Mouse (Mus musculus) stomach, adult 2 months (tissue): ENCODE measurements around the gene Olfr453. TPM values are rescaled to one million over a fixed set of nuclear protein-coding genes. Genes with fewer than 3 reads are reported as not detected.

Experiments used
- polyA plus RNA-seq: library from polyadenylated mRNA; depleted of rRNA; stranded (reverse); fragments of >200 nt; gene quantifications from 2 replicates; pipeline ENCODE4 v1.2.3, GENCODE M21; 2012; rRNA removed

Olfr453 gene
- polyA plus RNA-seq: not detected in 2 replicates

GRCm38 (mm10) chr6:42739071-42739470, at the start of gene Olfr453:
Gene Olfr453, plus strand, starts transcription at chr6:42739371.

DNA sequence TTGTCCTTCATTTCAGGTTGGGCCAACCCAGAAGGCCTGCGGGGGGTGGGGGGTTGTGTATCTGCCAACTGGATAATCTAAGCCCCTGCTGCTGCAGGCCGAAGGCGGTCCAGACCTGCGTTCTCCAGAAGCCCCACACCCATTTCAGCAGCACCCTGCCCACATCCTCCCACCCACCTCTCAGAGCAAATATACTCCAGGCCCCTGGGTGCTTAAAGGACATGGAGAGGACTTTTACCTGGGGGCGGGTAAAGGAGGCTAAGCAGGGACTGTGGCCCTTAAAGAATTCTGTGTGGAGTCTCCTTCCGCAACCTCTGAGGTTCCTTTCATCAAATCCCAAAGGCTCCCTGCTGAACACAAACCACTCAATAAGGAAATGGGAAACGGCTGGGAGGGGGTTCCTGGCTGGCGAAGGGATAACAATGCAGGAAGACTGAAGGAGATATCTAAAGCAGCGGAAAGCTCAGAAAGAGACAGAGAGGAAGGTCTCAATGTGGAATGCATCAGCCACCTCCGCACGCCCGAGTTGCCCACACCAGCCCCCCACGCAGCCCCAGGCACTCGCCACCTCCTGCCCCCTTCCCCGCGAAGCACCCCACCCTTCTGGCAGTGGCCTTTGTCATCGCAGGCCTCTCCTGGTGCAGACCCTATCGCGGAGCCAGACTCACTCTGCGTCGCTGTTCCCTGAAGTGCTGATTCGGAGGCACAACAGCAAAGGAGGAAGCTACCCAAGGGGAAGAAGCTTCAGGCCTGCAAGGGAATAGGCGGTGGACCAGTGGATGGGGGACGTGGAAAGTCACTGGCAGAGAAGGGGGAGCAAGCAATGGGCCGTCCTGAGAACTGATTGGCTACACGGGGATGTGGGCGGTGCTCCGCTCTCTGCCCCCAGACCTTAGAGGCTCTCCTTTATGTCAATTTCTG, 29.6 kb upstream of the Olfr453 start, which contains the start of gene Tcaf1:
Gene Tcaf1 (minus strand): TSS at position 798 of the 921 bp plus-strand sequence.

DNA sequence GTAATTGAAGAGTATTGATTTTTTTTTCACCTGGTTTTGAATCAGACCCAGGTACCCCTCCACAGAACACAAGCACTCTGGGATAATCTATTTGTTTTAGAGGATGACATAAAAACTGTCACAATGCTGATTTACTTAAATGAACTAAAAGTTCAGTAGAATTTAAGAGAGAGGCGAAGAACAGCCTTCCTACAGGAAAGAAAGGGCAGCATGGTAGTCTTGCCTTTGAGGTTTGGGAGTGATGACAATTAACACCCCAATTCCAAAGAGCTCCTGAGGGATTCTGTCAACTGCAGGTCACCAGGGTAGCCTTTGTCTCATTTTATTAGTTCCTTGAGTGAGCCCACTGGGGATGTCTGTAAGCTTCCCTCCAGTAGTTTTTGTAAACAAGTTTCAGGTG, 16.9 kb downstream of the Olfr453 start, which contains the start of gene Olfr38:
Gene Olfr38 (plus strand): TSS at position 301 of the 400 bp plus-strand sequence.

GRCm38 (mm10) chr6:42784793-42785192, 45.6 kb downstream of the Olfr453 start, which contains the start of gene Olfr452:
Gene Olfr452, plus strand, starts transcription at chr6:42785093.

Other genes with a start within 250 kb of the Olfr453 start
- gene Olfr455, start 191.8 kb upstream of the Olfr453 start, polyA plus RNA-seq: not detected in 2 replicates
- gene Tcaf3, start 141.7 kb upstream of the Olfr453 start, polyA plus RNA-seq: not detected in 2 replicates
- gene Tcaf2, start 94.1 kb upstream of the Olfr453 start, polyA plus RNA-seq: 2.4 and 3.3 TPM in 2 replicates
- gene Tcaf1, start 29.3 kb upstream of the Olfr453 start, polyA plus RNA-seq: 3.0 and 3.2 TPM in 2 replicates
- not detected in 2 replicates for gene Olfr38, start 17.0 kb downstream of the Olfr453 start, polyA plus RNA-seq
- not detected in 2 replicates for gene Olfr452, start 45.7 kb downstream of the Olfr453 start, polyA plus RNA-seq
- not detected in 2 replicates for gene Olfr450, start 72.6 kb downstream of the Olfr453 start, polyA plus RNA-seq
- not detected in 2 replicates for gene Olfr449, start 95.0 kb downstream of the Olfr453 start, polyA plus RNA-seq
- not detected in 2 replicates for gene Olfr448, start 151.1 kb downstream of the Olfr453 start, polyA plus RNA-seq
- gene Olfr447, start 169.5 kb downstream of the Olfr453 start, polyA plus RNA-seq: not detected in 2 replicates
- not detected in 2 replicates for gene Olfr446, start 182.0 kb downstream of the Olfr453 start, polyA plus RNA-seq
- not detected in 2 replicates for gene Olfr444, start 209.7 kb downstream of the Olfr453 start, polyA plus RNA-seq